Mouse (Mus musculus): Measurements from ENCODE around the gene Tnxb. TPM values are rescaled to one million over a fixed set of nuclear protein-coding genes. Genes with fewer than 3 reads are reported as not detected.
A peak's percentile ranks its signal among the peaks of the same experiment; 100 is the strongest.

The Tnxb gene
- 1 to 10 TPM; 1.5 to 2.4 TPM for total RNA-seq (2021)
- long read RNA-seq, experiment 1, partial matches to known transcripts: 0 of 1 reads
- long read RNA-seq, experiment 1, other reads (novel, unspliced or antisense): 1 of 1 reads
- long read RNA-seq, experiment 2: 0 reads

DNA sequence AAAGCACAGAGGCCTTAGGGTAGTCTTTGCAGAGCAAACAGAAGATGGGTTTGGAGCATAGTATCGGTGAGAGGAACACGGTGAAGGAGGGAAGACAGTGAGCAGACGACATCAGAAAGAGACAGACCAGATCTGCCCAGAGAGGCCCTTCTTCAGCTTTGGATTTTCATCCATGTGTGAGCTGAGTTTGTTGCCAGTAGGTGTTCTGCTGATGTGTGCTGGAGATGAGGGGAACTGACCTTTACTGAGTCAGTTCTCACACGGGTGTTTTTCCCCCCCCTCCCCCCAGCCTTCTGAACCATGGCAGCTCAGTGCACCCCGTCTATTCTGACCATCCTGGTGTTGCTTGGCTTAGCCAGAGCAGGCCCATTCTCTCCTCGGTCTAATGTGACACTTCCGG lies at the start of gene Tnxb:
Gene Tnxb, plus strand, starts transcription at position 301 of the 400 bp plus-strand sequence.
- intact Hi-C loops (cut with DNase I): no loop called here
- Histone ChIP-seq H3K27ac (no peak within 1 kb of the TSS), H3K4me3 (peak within 1 kb of the TSS; percentile 31; the same call in 1 of the 2 replicates)
- no peak for DNase-seq (ENCODE audit: extremely low spot score in 1 of 2, low spot score in 2 of 2)
- TF ChIP-seq CTCF (IDR thresholded peaks at IDR 0.05): no peak

DNA sequence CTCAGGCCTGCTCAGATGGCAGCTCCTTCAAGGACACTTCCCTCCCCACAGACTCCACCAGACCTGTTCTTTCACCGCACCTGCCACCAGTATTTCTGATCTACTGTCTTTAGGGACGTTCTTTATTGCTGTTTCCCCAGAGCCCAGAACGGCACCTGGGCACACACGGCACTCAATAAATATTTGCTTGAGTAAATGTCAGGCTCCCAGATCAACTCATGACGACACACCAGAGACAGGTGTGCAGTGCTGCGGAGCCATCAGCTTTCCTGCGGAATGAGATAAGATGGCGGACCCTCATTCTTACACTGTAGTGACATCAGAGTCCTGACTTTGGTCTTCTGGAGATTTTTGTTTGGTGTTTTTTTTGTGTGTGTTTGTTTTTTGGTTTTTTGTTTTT lies 49.3 kb upstream of the Tnxb start:
- no peak overlapping the region for H3K27ac ChIP-seq
- DNase-seq (ENCODE audit: extremely low spot score in 1 of 2, low spot score in 2 of 2): no peak
- no peak for TF ChIP-seq CTCF (IDR thresholded peaks at IDR 0.05)
- intact Hi-C loops (cut with DNase I): loop anchor here (10.0 kb wide), 1 partner anchor 624 kb away; the partner anchor contains the start of gene Ddx39b
- no peak overlapping the region for H3K4me3 ChIP-seq

DNA sequence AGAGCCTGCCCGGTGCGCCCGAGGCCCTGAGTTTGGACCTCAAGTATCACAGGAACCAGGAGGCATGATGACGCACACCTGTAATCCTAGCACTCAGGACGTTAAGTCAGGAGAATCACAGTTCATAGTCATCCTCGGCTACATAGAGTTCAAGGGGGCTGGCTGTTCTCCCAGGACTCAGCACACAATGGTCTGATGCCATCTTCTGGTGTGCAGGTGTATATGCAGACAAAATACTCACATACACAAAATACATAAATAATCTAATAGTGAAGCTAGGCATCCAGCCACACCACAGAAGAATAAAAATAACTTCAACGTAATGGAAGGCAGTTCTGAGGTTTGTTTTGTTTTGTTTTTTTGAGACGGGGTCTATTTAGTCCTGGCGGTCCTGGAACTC lies 47.2 kb upstream of the Tnxb start:
- intact Hi-C loops (cut with DNase I): loop anchor here (10.0 kb wide), 1 partner anchor 622 kb away; the partner anchor contains the start of gene Ddx39b
- peak; percentile 38 for TF ChIP-seq CTCF (IDR thresholded peaks at IDR 0.05)
- Histone ChIP-seq H3K4me3 (no peak overlapping the region), H3K27ac (no peak overlapping the region)
- no peak for DNase-seq (ENCODE audit: extremely low spot score in 1 of 2, low spot score in 2 of 2)

DNA sequence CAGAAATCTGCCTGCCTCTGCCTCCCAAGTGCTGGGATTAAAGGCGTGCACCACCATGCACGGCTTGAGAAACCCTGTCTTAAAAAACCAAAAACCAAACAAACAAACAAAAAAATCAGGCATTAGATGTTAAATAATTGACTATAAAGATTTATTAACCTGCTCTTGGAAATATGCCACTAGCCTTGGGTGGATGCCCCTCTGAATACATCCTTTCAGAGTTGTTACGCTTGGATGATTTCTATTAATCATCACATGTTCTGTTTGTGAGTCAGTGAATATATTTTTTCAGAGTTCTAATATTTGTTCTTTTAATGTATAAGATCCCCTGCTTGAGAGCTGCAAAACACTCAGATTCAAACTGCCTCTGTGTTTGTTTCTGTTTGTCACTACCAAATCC lies 45.4 kb upstream of the Tnxb start:
- H3K27ac ChIP-seq: no peak overlapping the region
- intact Hi-C loops (cut with DNase I): loop anchor here (10.0 kb wide), 1 partner anchor 620 kb away; the partner anchor contains the start of gene Ddx39b
- TF ChIP-seq CTCF (IDR thresholded peaks at IDR 0.05): no peak
- DNase-seq (ENCODE audit: extremely low spot score in 1 of 2, low spot score in 2 of 2): no peak
- H3K4me3 ChIP-seq: no peak overlapping the region

DNA sequence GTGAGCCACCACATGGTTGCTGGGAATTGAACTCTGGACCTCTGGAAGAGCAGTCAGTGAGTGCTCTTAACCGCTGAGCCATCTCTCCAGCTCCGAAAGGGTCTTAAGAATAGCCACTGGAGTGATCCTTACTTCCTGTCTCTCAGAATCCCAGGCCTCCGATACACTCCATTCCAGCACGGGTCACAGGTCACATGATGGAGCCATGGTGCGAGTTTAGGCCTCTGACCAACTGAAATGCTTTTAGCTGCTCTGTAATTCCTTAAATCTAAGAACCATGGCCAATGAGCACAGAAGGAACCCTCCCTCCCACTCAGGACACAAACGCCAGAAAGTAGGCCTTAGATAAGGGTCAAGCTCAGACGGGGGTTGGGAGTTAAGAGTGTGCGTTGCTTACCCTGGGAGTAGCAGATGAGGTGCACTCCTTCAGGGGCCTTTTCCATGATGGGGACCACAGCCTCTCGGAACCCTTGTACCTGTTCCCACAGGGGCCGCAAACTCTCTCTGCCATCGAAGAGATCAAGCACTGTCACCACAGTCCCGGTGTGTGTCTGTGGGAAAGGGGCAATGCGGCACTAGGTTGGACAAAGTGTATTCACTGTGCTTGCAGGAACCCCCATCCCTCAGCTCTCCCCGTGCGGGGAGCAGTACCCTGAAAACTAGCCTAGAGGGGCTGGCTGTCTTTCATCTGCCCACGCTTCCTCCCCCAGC lies 44.1 kb upstream of the Tnxb start:
- H3K4me3 ChIP-seq: peak overlapping the region; percentile 68
- DNase-seq (ENCODE audit: extremely low spot score in 1 of 2, low spot score in 2 of 2): no peak
- no peak for TF ChIP-seq CTCF (IDR thresholded peaks at IDR 0.05)
- H3K27ac ChIP-seq: peak overlapping the region; percentile 97
- intact Hi-C loops (cut with DNase I): loop anchor here (10.0 kb wide), 1 partner anchor 619 kb away; the partner anchor contains the start of gene Ddx39b

DNA sequence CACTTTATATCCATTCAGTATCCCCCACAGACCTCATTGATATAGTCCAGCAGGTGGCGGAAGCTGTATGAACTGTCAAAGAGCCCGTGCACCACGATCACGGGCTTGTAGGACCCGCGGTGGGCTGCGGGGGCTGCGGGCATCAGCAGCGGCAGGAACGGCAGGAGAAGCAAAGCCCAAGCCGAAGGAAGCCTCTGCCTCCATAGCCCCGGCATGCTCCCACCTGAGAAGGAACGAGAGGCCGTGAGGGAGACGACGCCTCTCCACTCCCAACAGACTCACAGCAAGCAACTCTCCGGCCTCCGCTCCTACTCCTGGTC lies 43.6 kb upstream of the Tnxb start:
- H3K4me3 ChIP-seq: peak overlapping the region; percentile 68
- no peak for DNase-seq (ENCODE audit: extremely low spot score in 1 of 2, low spot score in 2 of 2)
- intact Hi-C loops (cut with DNase I): loop anchor here (1.0 to 10.0 kb wide), 2 partner anchors 18 to 618 kb away; partner anchors contain the start of genes Ddx39b and Fkbpl
- TF ChIP-seq CTCF (IDR thresholded peaks at IDR 0.05): peak; percentile 48
- peak overlapping the region; percentile 97 for H3K27ac ChIP-seq

DNA sequence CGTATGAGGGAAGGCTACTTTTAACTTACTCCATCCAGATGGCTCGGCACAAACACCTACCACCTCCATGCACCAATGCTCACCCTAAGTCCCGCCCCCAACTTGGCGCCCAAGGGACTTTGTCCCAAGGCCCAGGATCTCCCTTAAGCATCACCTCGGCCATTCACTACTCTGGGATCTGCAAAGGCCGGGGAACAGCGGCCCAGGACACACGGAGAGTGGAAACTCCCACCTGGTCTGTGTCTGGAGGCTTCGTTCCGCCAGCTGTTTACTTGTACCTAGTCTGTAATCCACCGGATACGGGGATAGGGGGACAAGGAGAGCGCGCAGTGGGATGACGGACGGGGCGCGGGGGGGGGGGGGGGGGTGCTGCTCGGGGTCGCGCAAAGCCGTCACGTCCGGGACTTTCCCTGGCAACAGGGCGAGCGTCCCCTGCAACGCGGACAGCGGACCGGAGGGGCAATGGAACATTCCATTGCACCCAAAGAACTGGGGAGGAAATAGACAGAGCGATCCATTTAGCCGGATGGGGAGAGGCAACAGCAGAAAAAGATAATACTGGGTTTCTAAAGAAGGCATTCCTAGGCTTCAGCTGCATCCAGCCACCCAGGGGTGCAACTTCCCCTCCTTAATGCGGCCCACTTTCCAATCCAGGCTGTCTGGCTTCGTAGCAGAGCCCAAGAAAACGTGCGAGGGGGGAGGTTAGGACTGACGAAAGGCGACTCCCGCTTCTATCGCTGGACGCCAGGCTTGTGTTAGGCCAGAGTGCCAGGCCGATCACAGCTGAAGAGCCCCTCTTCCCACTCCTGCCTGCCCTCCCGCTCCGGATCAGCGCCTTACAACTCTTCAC lies 43.0 kb upstream of the Tnxb start:
- Histone ChIP-seq H3K4me3 (peak overlapping the region; percentile 68), H3K27ac (peak overlapping the region; percentile 97)
- peak; percentile 83 to 87 for DNase-seq (ENCODE audit: extremely low spot score in 1 of 2, low spot score in 2 of 2)
- no peak for TF ChIP-seq CTCF (IDR thresholded peaks at IDR 0.05)
- intact Hi-C loops (cut with DNase I): loop anchor here (1.0 to 10.0 kb wide), 2 partner anchors 17 to 617 kb away; partner anchors contain the start of genes Ddx39b and Fkbpl

DNA sequence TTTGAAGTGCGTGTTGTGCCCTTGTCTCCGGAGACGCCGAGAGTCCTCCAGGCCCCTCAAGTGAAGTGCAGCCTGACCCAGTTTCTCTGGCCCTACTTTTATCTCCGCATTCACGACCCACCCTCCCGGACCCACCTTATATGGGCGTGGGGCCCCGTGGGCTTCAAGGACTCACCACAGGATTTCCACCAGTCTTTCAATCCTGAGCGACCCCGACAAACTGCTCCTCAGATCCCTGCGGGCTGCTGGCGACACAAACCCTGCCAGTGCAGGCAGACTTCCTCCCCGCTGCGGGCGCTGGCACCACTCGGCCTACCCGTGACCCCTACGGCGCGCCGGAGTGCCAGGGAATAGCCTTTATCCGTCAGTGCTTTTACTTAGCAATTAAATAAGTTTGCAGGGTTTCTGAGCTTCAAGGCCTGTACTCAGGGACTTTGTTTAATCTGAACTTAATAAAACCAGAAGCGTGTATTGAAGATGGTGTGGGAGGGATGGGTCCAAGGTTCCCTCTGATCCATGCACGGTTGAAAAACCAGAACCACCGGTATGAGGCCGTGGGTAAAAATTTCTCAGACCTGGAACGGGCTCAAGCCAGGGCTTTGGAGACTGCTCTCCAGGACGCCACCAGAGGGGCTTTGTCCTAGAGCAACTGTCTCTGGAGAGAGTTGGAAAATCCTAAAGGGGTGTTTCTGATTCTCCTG lies 42.2 kb upstream of the Tnxb start, which contains the start of gene Ppt2:
Gene Ppt2, minus strand, starts transcription at position 568 of the 701 bp plus-strand sequence.
- intact Hi-C loops (cut with DNase I): loop anchor here (1.0 to 10.0 kb wide), 2 partner anchors 16 to 617 kb away; partner anchors contain the start of genes Ddx39b and Fkbpl
- no peak for TF ChIP-seq CTCF (IDR thresholded peaks at IDR 0.05)
- peak; percentile 53 for DNase-seq (ENCODE audit: extremely low spot score in 1 of 2, low spot score in 2 of 2)

DNA sequence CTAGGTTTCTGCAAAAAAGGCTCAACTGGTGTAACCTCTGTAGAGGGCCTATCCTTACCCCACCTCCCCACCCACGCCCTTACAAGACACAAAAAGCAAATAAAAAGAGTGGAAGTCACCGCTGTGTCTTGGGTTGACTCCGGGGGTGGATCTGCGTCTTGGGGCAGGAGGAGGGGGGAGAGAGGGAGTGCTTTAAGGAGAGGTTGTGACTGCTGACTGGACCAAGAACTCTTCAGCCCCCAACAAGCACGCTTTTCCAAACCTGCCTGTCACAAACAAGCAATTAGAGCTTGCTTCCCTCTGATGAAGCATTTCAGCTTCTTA lies 41.7 kb upstream of the Tnxb start:
- no peak for DNase-seq (ENCODE audit: extremely low spot score in 1 of 2, low spot score in 2 of 2)
- intact Hi-C loops (cut with DNase I): loop anchor here (10.0 kb wide), 1 partner anchor 616 kb away; the partner anchor contains the start of gene Ddx39b
- peak overlapping the region; percentile 97 for H3K27ac ChIP-seq
- peak overlapping the region; percentile 68 for H3K4me3 ChIP-seq
- no peak for TF ChIP-seq CTCF (IDR thresholded peaks at IDR 0.05)

More for the DNA sequence above, 42.2 kb upstream of the Tnxb start, which contains the start of gene Ppt2:
- peak within 1 kb of the TSS; percentile 68 for H3K4me3 ChIP-seq
- peak within 1 kb of the TSS; percentile 97 for H3K27ac ChIP-seq

DNA sequence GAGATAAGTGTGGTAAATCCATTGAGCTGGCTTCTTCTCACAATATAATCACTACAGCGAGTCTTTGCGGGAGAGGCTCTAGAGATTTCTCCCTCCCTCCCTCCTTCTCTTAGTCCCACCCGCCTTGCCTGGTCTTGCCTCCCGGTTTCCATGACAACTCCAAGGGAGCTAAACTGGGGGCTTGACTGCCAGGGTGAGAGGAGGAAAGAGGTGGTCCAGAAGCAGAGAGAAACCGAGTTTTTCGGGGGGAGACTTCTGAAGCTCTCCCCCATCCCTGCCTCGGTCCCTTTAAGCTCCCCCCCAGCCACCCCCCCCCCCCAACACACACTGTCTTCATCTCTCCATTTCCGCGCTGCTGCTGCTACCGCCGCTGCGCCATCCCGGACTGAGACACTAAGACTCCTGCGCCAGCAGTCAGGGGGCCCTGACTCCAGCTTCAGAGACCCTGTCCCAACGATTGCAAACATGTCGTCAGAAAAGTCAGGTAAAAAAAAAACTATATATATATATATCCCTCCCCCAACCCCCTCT lies 41.0 kb upstream of the Tnxb start, which contains the start of gene Prrt1:
Gene Prrt1, plus strand, starts transcription at position 313 of the 531 bp plus-strand sequence.
- Histone ChIP-seq H3K4me3 (peak within 1 kb of the TSS; percentile 68), H3K27ac (peak within 1 kb of the TSS; percentile 97)
- no peak for TF ChIP-seq CTCF (IDR thresholded peaks at IDR 0.05)
- intact Hi-C loops (cut with DNase I): loop anchor here (10.0 kb wide), 1 partner anchor 616 kb away; the partner anchor contains the start of gene Ddx39b
- peak; percentile 60 to 67 for DNase-seq (ENCODE audit: extremely low spot score in 1 of 2, low spot score in 2 of 2)
